Comparison of ENCODE assay signal across 8 mouse cellular contexts in genomic region chr2:150217600-150218362, GRCm38 (mm10). TPM values are rescaled to one million over a fixed set of nuclear protein-coding genes. Genes with fewer than 3 reads are reported as not detected.
DNase-seq lines count a peak whose midpoint lies in the region; ATAC-seq and TF ChIP-seq lines count a peak whose summit lies in the region.
"Not testable (repeated sequence)": the region's sequence is repeated elsewhere in the genome, so short reads cannot be mapped to it uniquely, and the experiment has no call there.

Gene Zfp937, plus strand, starts transcription at chr2:150218073.

- DNase-seq in CD8-positive naive resting alpha-beta T cell, adult 2 months (ENCODE audit: low read depth in 2 of 2, low spot score in 2 of 2) = peak; percentile 6 to 9
- DNase-seq in cerebellum, adult 2 months = peak; percentile 84 to 88
- peak; percentile 49 for DNase-seq in forelimb bud, embryonic 11.5 days (ENCODE audit: low read depth, low spot score)
- DNase-seq in heart, postnatal 36 days = peak; percentile 68
- peak; percentile 89 for DNase-seq in layer of hippocampus, adult 11-12 months (ENCODE audit: low spot score)

- not testable (repeated sequence) for H3K27me3 ChIP-seq in cerebellum, adult 2 months (ENCODE audit: control insufficient read depth, insufficient read depth, low read length); liver, embryonic 16.5 days (ENCODE audit: control insufficient read depth, insufficient read depth, low read depth, low read length); neural tube, embryonic 12.5 days (replicated peaks); testis, adult 2 months (ENCODE audit: control insufficient read depth, insufficient read depth, low read length)

- peak within 1 kb of the TSS; percentile 53 for H3K4me3 ChIP-seq in cerebellum, adult 2 months (replicated peaks; ENCODE audit: insufficient read depth, low read depth, low read length)
- peak within 1 kb of the TSS; percentile 46 for H3K4me3 ChIP-seq in liver, embryonic 16.5 days (ENCODE audit: low read depth, low read length)
- peak within 1 kb of the TSS; percentile 42 for H3K4me3 ChIP-seq in neural tube, embryonic 12.5 days
- peak within 1 kb of the TSS; percentile 66 for H3K4me3 ChIP-seq in testis, adult 2 months (ENCODE audit: control insufficient read depth, low read depth, low read length)

- intact Hi-C loops in heart, postnatal 36 days (cut with DNase I) = loop anchor here (5.0 kb wide), 1 partner anchor 235 kb away; the partner anchor contains the start of gene Zfp442

- ATAC-seq in liver, embryonic 16.5 days (ENCODE audit: low read depth) = peak; percentile 98
- peak; percentile 100 for ATAC-seq in neural tube, embryonic 12.5 days (ENCODE audit: low FRiP score, low read depth)

- 2% methylated on average over 15 of the region's 15 CpGs for WGBS in cerebellum, adult 2 months
- WGBS in liver, embryonic 16.5 days (ENCODE audit: insufficient replicate concordance) = under 1% methylated on average over 15 of the region's 15 CpGs
- WGBS in neural tube, embryonic 12.5 days = 2% methylated on average over 15 of the region's 15 CpGs

- peak within 1 kb of the TSS; percentile 42; the same call in 1 of the 2 replicates for H3K4me2 ChIP-seq in liver, embryonic 16.5 days (ENCODE audit: low read depth, low read length)
- H3K4me2 ChIP-seq in neural tube, embryonic 12.5 days (replicated peaks) = peak within 1 kb of the TSS; percentile 54

- not testable (repeated sequence) for TF ChIP-seq POLR2A in cerebellum, adult 2 months (IDR thresholded peaks at IDR 0.05; ENCODE audit: borderline replicate concordance, insufficient read depth, low read length); testis, adult 2 months (IDR thresholded peaks at IDR 0.05; ENCODE audit: control insufficient read depth, low read depth, low read length)

- H3K36me3 ChIP-seq in liver, embryonic 16.5 days (ENCODE audit: control insufficient read depth, insufficient read depth); neural tube, embryonic 12.5 days; testis, adult 2 months (ENCODE audit: control insufficient read depth, insufficient read depth, low read length): not testable (repeated sequence)

- H3K9me3 ChIP-seq in liver, embryonic 16.5 days (replicated peaks; ENCODE audit: control insufficient read depth, low read length); neural tube, embryonic 12.5 days: not testable (repeated sequence)

- not testable (repeated sequence) for TF ChIP-seq CTCF in cerebellum, adult 2 months (IDR thresholded peaks at IDR 0.05; ENCODE audit: borderline replicate concordance, insufficient read depth, low read depth, low read length); testis, adult 2 months (IDR thresholded peaks at IDR 0.05; ENCODE audit: control insufficient read depth, insufficient read depth, insufficient replicate concordance, low read depth, low read length)

- not testable (repeated sequence) for H3K4me1 ChIP-seq in cerebellum, adult 2 months (ENCODE audit: control insufficient read depth, insufficient read depth, low read length); liver, embryonic 16.5 days (ENCODE audit: control insufficient read depth, low read depth, low read length); neural tube, embryonic 12.5 days; testis, adult 2 months (ENCODE audit: control insufficient read depth, insufficient read depth, low read length)

- not testable (repeated sequence) for H3K27ac ChIP-seq in cerebellum, adult 2 months (ENCODE audit: insufficient read depth, low read length); liver, embryonic 16.5 days (ENCODE audit: low read length); neural tube, embryonic 12.5 days; testis, adult 2 months (ENCODE audit: control insufficient read depth, insufficient read depth, low read depth, low read length)

- H3K9ac ChIP-seq in liver, embryonic 16.5 days (ENCODE audit: low read depth, low read length) = not testable (repeated sequence)
- peak within 1 kb of the TSS; percentile 38; the same call in 1 of the 2 replicates for H3K9ac ChIP-seq in neural tube, embryonic 12.5 days

RNA-seq across cellular contexts. Expression of gene Zfp937, which starts in this region (rescaled TPM):
- polyA plus RNA-seq in cerebellum, adult 2 months (2012; rRNA removed) = 2.4 and 2.5 TPM in 2 replicates
- total RNA-seq in heart, postnatal 36 days (2021) = 1 to 10 TPM; 2.2 to 2.4 TPM
- polyA plus RNA-seq in liver, embryonic 16.5 days (2015; fragmentation: Nextera tagmentation; extraction: Ambion mirVana) = 0.71 and 0.98 TPM in 2 replicates
- 11.9 and 12.3 TPM in 2 replicates for polyA plus RNA-seq in neural tube, embryonic 12.5 days (2016; fragmentation: Nextera tagmentation; extraction: Ambion mirVana)
- polyA plus RNA-seq in testis, adult 2 months (2012; rRNA removed) = 0.19 and 0.25 TPM in 2 replicates

Comparison
In these comparisons a context has a peak if more than half of its experiments do, and no peak if none do; other contexts are left out.
1. Peak in ATAC-seq, H3K4me3 ChIP-seq and H3K4me2 ChIP-seq in liver, embryonic 16.5 days; RNA of the gene not detected or under 1 TPM.
2. DNase-seq: peak in every context shown above with its lines; median percentile 89 in layer of hippocampus, adult 11-12 months; 86 in cerebellum, adult 2 months; 68 in heart, postnatal 36 days; 49 in forelimb bud, embryonic 11.5 days; 8 in CD8-positive naive resting alpha-beta T cell, adult 2 months.